Mouse (Mus musculus): ENCODE data around the gene Eif4a2. TPM values are rescaled to one million over a fixed set of nuclear protein-coding genes. Genes with fewer than 3 reads are reported as not detected.
"Not testable (repeated sequence)": the region's sequence is repeated elsewhere in the genome, so short reads cannot be mapped to it uniquely, and the experiment has no call there.

Gene Eif4a2
- total and polyA plus RNA-seq, 2 experiments from 2014 or later: 97.3 to 270 TPM

DNA sequence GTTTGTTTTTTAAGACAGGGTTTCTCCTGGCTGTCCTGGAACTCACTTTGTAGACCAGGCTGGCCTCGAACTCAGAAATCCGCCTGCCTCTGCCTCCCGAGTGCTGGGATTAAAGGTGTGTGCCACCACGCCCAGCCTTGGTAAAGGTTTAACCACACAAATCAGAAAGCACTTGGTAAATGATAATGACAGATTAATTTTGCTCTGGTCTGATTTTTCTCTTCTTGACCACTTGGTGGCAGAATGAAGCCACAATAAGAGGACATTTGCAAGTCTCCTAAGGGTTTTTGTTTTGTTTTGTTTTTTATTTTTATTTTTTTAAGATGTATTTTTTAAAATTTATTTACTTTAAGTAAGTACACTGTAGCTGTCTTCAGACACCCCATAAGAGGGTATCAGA is 19.5 kb upstream of the Eif4a2 start:
- H3K9ac ChIP-seq (replicated peaks; ENCODE audit: low read depth, low read length); H3K27ac ChIP-seq (ENCODE audit: low read depth); H3K4me3 ChIP-seq (ENCODE audit: low read depth, low read length); H3K36me3 ChIP-seq (replicated peaks; ENCODE audit: control insufficient read depth, insufficient read depth, low read length); H3K4me1 ChIP-seq (ENCODE audit: control insufficient read depth, insufficient read depth); H3K27me3 ChIP-seq (ENCODE audit: control insufficient read depth, insufficient read depth, low read length); H3K4me2 ChIP-seq (ENCODE audit: low read depth, low read length); H3K9me3 ChIP-seq (replicated peaks; ENCODE audit: control insufficient read depth, low read length); ATAC-seq (ENCODE audit: insufficient read depth, low read depth): not testable (repeated sequence)
- TF ChIP-seq CTCF (IDR thresholded peaks at IDR 0.05; ENCODE audit: low read depth): peak; percentile 61
- 38% methylated on average over 4 of the region's 4 CpGs for WGBS
- peak; percentile 59 for DNase-seq (ENCODE audit: low spot score)

DNA sequence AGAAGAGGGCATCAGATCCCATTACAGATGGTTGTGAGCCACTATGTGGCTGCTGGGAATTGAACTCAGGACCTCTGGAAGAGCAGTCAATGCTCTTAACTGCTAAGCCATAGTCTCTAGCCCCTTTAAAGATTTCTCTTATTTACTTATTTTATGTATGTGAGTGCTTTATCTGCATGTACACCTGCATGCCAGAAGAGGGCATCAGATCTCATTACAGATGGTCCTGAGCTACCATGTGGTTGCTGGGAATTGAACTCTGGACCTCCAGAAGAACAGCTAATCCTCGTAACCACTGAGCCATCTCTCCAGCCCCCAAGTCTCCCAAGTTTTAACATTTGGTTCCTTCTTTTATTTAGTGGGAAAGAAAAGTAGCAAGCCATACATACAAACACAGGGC is 18.8 kb upstream of the Eif4a2 start:
- WGBS: 87% methylated on average over 1 of the region's 1 CpGs
- TF ChIP-seq CTCF (IDR thresholded peaks at IDR 0.05; ENCODE audit: low read depth): 0 out of 2 replicates have a peak, but pooled peaks have one; percentile 7
- H3K9me3 ChIP-seq (replicated peaks; ENCODE audit: control insufficient read depth, low read length); H3K27ac ChIP-seq (ENCODE audit: low read depth); ATAC-seq (ENCODE audit: insufficient read depth, low read depth); H3K9ac ChIP-seq (replicated peaks; ENCODE audit: low read depth, low read length); H3K27me3 ChIP-seq (ENCODE audit: control insufficient read depth, insufficient read depth, low read length); H3K4me1 ChIP-seq (ENCODE audit: control insufficient read depth, insufficient read depth); DNase-seq (ENCODE audit: low spot score); H3K36me3 ChIP-seq (replicated peaks; ENCODE audit: control insufficient read depth, insufficient read depth, low read length); H3K4me3 ChIP-seq (ENCODE audit: low read depth, low read length); H3K4me2 ChIP-seq (ENCODE audit: low read depth, low read length): not testable (repeated sequence)

DNA sequence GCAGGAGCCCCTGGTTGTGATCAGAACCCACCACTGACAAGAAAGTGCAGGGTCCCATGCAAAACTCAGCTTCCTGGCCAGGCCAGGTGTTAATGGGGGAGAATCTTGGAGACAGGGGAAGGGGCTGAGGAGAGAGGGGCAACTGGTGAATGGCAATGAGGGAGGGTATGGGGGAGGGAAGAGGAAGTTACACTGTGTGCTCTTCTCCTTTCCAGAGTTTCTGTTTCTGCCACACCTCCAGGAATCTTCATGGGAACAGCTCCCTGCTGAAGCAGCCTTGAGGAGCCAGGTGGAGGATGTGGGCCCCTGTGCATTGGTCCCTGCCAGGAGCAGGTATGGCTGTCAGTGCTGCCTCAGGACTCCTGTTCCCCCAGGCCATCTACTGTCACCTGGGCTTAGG is 15.9 kb upstream of the Eif4a2 start:
- H3K27me3 ChIP-seq (ENCODE audit: control insufficient read depth, insufficient read depth, low read length); H3K4me2 ChIP-seq (ENCODE audit: low read depth, low read length); H3K4me3 ChIP-seq (ENCODE audit: low read depth, low read length); H3K27ac ChIP-seq (ENCODE audit: low read depth); DNase-seq (ENCODE audit: low spot score); ATAC-seq (ENCODE audit: insufficient read depth, low read depth); H3K9me3 ChIP-seq (replicated peaks; ENCODE audit: control insufficient read depth, low read length); H3K9ac ChIP-seq (replicated peaks; ENCODE audit: low read depth, low read length); H3K4me1 ChIP-seq (ENCODE audit: control insufficient read depth, insufficient read depth); H3K36me3 ChIP-seq (replicated peaks; ENCODE audit: control insufficient read depth, insufficient read depth, low read length): not testable (repeated sequence)

DNA sequence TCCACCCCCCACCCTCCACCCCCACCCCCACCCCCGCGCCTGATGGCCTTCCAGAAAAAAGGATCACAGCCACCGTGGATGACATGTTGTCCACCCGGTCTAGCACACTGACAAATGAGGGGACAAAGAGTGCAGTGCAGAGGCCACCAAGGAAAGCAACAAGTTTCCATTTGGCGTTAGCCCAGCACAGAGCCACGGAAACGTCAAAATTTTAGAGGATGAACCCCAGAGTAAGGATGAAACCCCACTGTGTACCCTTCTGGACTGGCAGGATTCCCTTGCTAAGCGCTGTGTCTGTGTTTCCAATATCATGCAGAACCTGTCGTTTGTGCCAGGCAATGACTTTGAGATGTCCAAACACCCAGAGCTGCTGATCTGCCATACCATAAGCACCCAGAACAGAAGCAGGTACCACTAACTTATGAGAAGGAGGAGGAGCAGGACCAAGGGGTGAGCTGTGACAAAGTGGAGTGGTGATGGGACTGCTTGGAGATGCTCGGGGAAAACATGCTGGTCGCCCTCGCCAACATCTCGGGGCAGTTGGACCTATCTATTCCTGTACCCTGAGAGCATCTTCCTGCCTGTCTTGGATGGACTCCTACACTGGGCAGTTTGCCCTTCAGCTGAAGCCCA is 13.8 kb upstream of the Eif4a2 start:
- Histone ChIP-seq H3K4me1 (ENCODE audit: control insufficient read depth, insufficient read depth) (no peaks in the 10 kb centered on the region), H3K4me2 (ENCODE audit: low read depth, low read length) (no peak overlapping the region), H3K27ac (ENCODE audit: low read depth) (no peak overlapping the region), H3K9me3 (replicated peaks; ENCODE audit: control insufficient read depth, low read length) (no peaks in the 10 kb centered on the region), H3K36me3 (replicated peaks; ENCODE audit: control insufficient read depth, insufficient read depth, low read length) (no peaks in the 10 kb centered on the region), H3K4me3 (ENCODE audit: low read depth, low read length) (no peak overlapping the region), H3K27me3 (ENCODE audit: control insufficient read depth, insufficient read depth, low read length) (no peaks in the 10 kb centered on the region), H3K9ac (replicated peaks; ENCODE audit: low read depth, low read length) (no peak overlapping the region)
- no peak for ATAC-seq (ENCODE audit: insufficient read depth, low read depth)
- no peak for DNase-seq (ENCODE audit: low spot score)
- 73% methylated on average over 13 of the region's 13 CpGs for WGBS
- no peak for TF ChIP-seq CTCF (IDR thresholded peaks at IDR 0.05; ENCODE audit: low read depth)
- no peak for TF ChIP-seq EP300 (IDR thresholded peaks at IDR 0.05; ENCODE audit: low read depth)

DNA sequence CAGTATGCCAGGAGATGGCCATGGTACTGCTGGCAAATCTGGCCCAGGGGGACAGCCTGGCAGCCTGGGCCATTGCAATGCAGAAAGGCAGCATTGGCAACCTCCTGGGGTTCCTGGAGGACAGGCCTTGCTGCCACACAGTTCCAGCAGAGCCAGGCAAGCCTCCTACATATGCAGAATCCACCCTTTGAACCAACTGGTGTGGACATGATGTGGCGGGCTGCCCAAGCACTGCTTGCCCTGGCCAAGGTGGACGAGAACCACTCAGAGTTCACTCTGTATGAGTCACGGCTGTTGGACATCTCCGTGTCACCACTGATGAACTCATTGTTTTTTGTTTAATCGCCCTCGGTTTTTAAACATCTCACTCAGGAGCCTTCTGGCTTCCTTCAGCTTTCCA is 13.1 kb upstream of the Eif4a2 start:
- no peak overlapping the region for H3K27ac ChIP-seq (ENCODE audit: low read depth)
- TF ChIP-seq EP300 (IDR thresholded peaks at IDR 0.05; ENCODE audit: low read depth): no peak
- no peak for TF ChIP-seq CTCF (IDR thresholded peaks at IDR 0.05; ENCODE audit: low read depth)
- H3K9ac ChIP-seq (replicated peaks; ENCODE audit: low read depth, low read length): no peak overlapping the region
- WGBS: 77% methylated on average over 6 of the region's 6 CpGs
- H3K4me1 ChIP-seq (ENCODE audit: control insufficient read depth, insufficient read depth): no peaks in the 10 kb centered on the region
- no peak overlapping the region for H3K4me2 ChIP-seq (ENCODE audit: low read depth, low read length)
- no peaks in the 10 kb centered on the region for H3K9me3 ChIP-seq (replicated peaks; ENCODE audit: control insufficient read depth, low read length)
- DNase-seq (ENCODE audit: low spot score): no peak
- H3K27me3 ChIP-seq (ENCODE audit: control insufficient read depth, insufficient read depth, low read length): no peaks in the 10 kb centered on the region
- H3K36me3 ChIP-seq (replicated peaks; ENCODE audit: control insufficient read depth, insufficient read depth, low read length): no peaks in the 10 kb centered on the region
- no peak for ATAC-seq (ENCODE audit: insufficient read depth, low read depth)
- H3K4me3 ChIP-seq (ENCODE audit: low read depth, low read length): no peak overlapping the region

DNA sequence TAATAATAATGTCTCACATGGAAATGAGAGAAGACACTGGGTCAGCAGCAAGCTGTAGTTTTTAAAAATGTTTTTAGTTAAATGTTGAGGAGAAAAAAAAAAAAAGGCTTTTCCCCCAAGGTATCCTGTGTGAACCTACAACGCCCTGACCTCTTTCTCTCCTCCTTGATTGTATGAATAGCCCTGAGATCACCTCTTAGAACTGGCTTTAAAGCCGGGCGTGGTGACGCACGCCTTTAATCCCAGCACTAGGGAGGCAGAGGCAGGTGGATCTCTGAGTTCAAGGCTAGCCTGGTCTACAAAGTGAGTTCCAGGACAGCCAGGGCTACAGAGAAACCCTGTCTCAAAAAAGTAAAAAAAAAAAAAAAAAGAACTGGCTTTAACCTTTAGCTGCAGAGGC is 11.7 kb upstream of the Eif4a2 start:
- not testable (repeated sequence) for H3K9me3 ChIP-seq (replicated peaks; ENCODE audit: control insufficient read depth, low read length); H3K4me3 ChIP-seq (ENCODE audit: low read depth, low read length); H3K27me3 ChIP-seq (ENCODE audit: control insufficient read depth, insufficient read depth, low read length); H3K36me3 ChIP-seq (replicated peaks; ENCODE audit: control insufficient read depth, insufficient read depth, low read length); ATAC-seq (ENCODE audit: insufficient read depth, low read depth); H3K27ac ChIP-seq (ENCODE audit: low read depth); DNase-seq (ENCODE audit: low spot score); H3K4me2 ChIP-seq (ENCODE audit: low read depth, low read length); H3K9ac ChIP-seq (replicated peaks; ENCODE audit: low read depth, low read length)
- H3K4me1 ChIP-seq (ENCODE audit: control insufficient read depth, insufficient read depth): peaks cover 10% of the 10 kb centered on the region
- WGBS: 86% methylated on average over 5 of the region's 5 CpGs

GRCm38 (mm10) chr16:23096886-23097285 is 10.4 kb upstream of the Eif4a2 start:
- H3K4me2 ChIP-seq (ENCODE audit: low read depth, low read length); H3K27me3 ChIP-seq (ENCODE audit: control insufficient read depth, insufficient read depth, low read length); DNase-seq (ENCODE audit: low spot score); H3K27ac ChIP-seq (ENCODE audit: low read depth); H3K36me3 ChIP-seq (replicated peaks; ENCODE audit: control insufficient read depth, insufficient read depth, low read length); ATAC-seq (ENCODE audit: insufficient read depth, low read depth); H3K9me3 ChIP-seq (replicated peaks; ENCODE audit: control insufficient read depth, low read length); H3K9ac ChIP-seq (replicated peaks; ENCODE audit: low read depth, low read length); H3K4me3 ChIP-seq (ENCODE audit: low read depth, low read length): not testable (repeated sequence)
- 82% methylated on average over 1 of the region's 1 CpGs for WGBS
- H3K4me1 ChIP-seq (ENCODE audit: control insufficient read depth, insufficient read depth): peaks cover 11% of the 10 kb centered on the region

DNA sequence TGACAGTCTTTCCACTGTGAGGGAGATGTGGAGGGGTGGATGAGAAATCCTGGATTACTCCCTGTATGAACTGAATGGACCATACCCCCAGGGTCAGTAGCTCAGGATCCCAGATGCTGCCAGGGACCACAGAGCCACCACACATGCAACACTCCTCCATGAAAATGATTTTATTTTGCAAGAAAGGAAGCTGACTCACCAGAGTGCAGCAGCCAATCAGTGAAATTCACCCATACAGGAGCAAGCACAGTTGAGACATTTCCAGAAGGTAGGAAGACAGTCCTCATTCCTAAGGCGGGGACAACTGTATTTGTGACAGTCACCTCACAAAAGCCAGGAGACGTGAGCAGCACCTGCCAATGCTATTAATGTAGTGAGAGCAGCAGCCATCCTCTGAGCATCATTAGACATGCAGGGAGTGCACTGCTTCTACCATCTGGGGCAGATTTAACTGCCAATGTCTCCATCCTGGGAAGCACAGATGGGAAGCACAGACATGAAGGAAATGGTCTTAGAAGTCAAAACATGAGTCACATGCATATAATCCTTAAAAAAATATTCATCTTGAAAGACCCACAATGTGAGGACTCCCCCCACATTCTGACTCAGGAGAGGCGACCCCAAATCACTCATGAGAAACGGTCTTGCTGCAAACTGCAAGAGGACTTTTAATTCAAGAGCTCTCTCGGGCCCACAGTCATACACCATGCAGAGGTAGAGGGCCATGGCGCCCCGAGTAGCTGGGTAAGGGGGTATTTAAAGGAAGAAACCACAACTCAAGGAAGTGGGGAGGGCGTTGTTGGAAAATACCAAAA is 9.7 kb upstream of the Eif4a2 start:
- ATAC-seq (ENCODE audit: insufficient read depth, low read depth); H3K9ac ChIP-seq (replicated peaks; ENCODE audit: low read depth, low read length); H3K9me3 ChIP-seq (replicated peaks; ENCODE audit: control insufficient read depth, low read length); H3K36me3 ChIP-seq (replicated peaks; ENCODE audit: control insufficient read depth, insufficient read depth, low read length); H3K27ac ChIP-seq (ENCODE audit: low read depth); DNase-seq (ENCODE audit: low spot score); H3K4me3 ChIP-seq (ENCODE audit: low read depth, low read length); H3K27me3 ChIP-seq (ENCODE audit: control insufficient read depth, insufficient read depth, low read length); H3K4me2 ChIP-seq (ENCODE audit: low read depth, low read length): not testable (repeated sequence)
- 80% methylated on average over 8 of the region's 8 CpGs for WGBS
- peaks cover 14% of the 10 kb centered on the region for H3K4me1 ChIP-seq (ENCODE audit: control insufficient read depth, insufficient read depth)

Data from heart, postnatal 0 days (tissue).